Mouse (Mus musculus) kidney, adult 2 months (tissue): Measurements from ENCODE around the gene Rabggta. TPM values are rescaled to one million over a fixed set of nuclear protein-coding genes. Genes with fewer than 3 reads are reported as not detected.

Experiments
- DNase-seq: peaks from one replicate; pipeline ENCODE4 v3.0.0; 2021
- H3K27ac ChIP-seq: fragments of 200-500 bp; 2 replicates; pipeline ENCODE4 v1.5.1; 2012; ENCODE audit warnings: low read depth, low read length, control low read depth, inconsistent platforms; ENCODE audit not compliant: insufficient read depth
- H3K27me3 ChIP-seq: fragments of 200-500 bp; replicated peaks from 2 replicates; pipeline ENCODE4 v1.6.1; 2012; ENCODE audit warnings: mild to moderate bottlenecking, moderate library complexity, low read length, inconsistent platforms; ENCODE audit not compliant: control insufficient read depth, insufficient read depth
- H3K36me3 ChIP-seq: fragments of 200-500 bp; 2 replicates; pipeline ENCODE4 v1.6.1; 2012; ENCODE audit warnings: mild to moderate bottlenecking, moderate library complexity, low read length, inconsistent platforms; ENCODE audit not compliant: control insufficient read depth, insufficient read depth
- H3K4me1 ChIP-seq: fragments of 200-500 bp; 2 replicates; pipeline ENCODE4 v1.6.1; 2011; ENCODE audit warnings: low read length; ENCODE audit not compliant: control insufficient read depth, insufficient read depth
- H3K4me3 ChIP-seq: fragments of 200-500 bp; 2 replicates; pipeline ENCODE4 v1.5.1; 2011; ENCODE audit warnings: mild to moderate bottlenecking, low read depth, low read length, control low read depth; ENCODE audit not compliant: insufficient read depth
- CTCF ChIP-seq: fragments of 200-500 bp; conservative IDR thresholded peaks from 2 replicates; pipeline ENCODE4 v1.5.1; 2011; ENCODE audit warnings: low read depth, mild to moderate bottlenecking, control low read depth, low read length, moderate library complexity, mixed read lengths; ENCODE audit not compliant: insufficient read depth, insufficient read length
- POLR2A ChIP-seq: fragments of 200-500 bp; IDR thresholded peaks from one replicate; pipeline ENCODE4 v1.6.1; 2011; ENCODE audit warnings: low read depth, low read length, control low read depth
- WGBS: fragments of 180-500 bp; shearing (Covaris S2); methylation state at CpG from one replicate; pipeline ENCODE4 v1.1.7; 2018; 5-methylcytosine and 5-hydroxymethylcytosine counted together
- polyA plus RNA-seq: library from polyadenylated mRNA; depleted of rRNA; stranded (reverse); fragments of >200 nt; gene quantifications from 2 replicates; pipeline ENCODE4 v1.2.3, GENCODE M21; 2012

The Rabggta gene
- polyA plus RNA-seq, 1 experiment: 70.0 TPM

DNA sequence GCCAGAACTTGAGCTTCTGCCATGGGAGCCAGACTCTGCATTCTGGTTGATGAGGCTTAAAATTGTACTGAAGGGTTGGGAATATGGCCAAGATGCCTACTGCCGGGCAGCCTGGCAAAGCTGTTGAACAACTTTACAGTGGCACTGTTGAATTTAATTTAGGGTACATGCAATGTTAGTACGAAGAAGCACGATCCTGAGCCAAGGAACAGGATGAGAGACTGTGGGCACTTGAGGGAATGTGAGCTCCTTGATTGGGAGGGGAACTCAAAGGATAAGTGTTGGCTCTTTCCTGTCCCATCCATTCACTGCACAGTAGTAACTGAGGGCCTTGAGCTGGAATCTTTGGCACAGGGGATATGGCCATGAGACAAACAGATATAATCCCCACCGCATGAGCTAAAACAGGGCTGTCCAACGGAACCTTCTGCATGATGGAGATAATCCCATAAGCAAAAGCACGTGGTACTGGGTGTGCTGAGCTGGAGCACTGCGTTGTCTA is 8.5 kb upstream of the Rabggta start:
- Histone ChIP-seq H3K4me3 (no peak overlapping the region), H3K36me3 (no peaks in the 10 kb centered on the region), H3K27ac (no peak overlapping the region), H3K27me3 (no peaks in the 10 kb centered on the region), H3K4me1 (no peaks in the 10 kb centered on the region; the same call in 1 of the 2 replicates)
- peak; percentile 31 for DNase-seq
- 69% methylated on average over 7 of the region's 7 CpGs for whole genome bisulfite sequencing
- TF ChIP-seq POLR2A (no peak), CTCF (no peak)

DNA sequence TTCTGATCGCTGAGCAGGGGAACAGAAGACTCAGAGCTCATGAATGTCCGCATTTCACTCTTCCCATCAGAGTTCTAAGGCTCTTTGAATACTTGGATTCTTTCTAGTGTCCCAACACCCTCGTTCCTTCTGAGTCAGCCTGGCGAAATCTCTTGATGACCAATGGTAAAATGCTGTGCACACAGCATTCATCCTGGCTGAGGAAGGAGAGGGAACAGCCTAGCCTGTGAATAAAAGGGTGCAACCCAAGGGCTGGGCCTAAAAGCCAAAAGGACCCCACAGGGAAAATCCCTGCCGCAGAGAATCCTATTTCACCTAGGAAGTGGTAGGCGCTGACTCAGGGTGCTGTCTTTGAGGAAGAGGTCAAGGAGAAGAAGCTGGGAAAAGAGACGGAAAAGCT is 8.1 kb upstream of the Rabggta start:
- no peaks in the 10 kb centered on the region; the same call in 1 of the 2 replicates for H3K4me1 ChIP-seq
- DNase-seq: no peak
- TF ChIP-seq CTCF: no peak
- no peak for TF ChIP-seq POLR2A
- no peaks in the 10 kb centered on the region for H3K27me3 ChIP-seq
- H3K4me3 ChIP-seq: no peak overlapping the region
- H3K27ac ChIP-seq: no peak overlapping the region
- 77% methylated on average over 7 of the region's 7 CpGs for WGBS
- H3K36me3 ChIP-seq: no peaks in the 10 kb centered on the region

DNA sequence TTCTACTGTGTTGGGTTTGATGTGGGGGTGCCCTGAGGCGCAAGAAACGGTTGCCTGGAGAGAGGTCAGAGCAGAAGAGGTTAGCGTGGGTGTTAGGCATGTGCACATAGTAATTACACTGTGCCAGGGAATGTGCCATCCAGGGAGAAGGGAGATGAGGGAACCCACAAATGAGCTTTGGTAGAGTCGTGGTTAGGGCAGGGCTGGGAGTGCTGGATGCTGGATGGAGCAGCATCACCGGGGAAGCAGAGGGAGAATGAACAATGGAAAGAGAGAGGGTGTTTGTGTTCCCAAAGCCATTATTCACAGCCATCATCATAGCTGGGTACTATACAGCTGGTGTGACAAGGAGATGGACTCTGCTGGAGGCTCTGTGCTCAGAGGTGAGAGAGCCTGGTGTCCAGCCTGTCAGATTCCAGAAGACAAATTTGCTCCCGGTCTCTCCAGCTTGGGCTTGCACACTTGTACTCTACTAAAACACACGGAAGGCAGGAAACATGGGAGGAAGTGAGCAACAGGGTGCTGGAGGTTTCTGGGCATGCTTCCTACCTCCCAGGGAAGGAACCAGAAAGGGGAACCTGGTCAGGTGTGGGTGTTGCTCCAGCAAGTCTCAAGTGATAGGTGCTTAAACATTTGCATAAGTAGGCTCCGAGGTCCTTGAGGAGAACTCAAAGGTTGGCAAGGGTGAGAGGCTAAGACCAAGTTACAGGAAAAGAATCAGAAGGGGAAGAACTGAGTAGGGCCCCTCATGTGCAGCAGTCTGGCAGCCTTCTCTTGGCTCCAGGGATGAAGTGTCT is 6.0 kb upstream of the Rabggta start:
- 66% methylated on average over 8 of the region's 8 CpGs for WGBS
- TF ChIP-seq POLR2A (no peak), CTCF (no peak)
- no peak for DNase-seq
- H3K4me1 ChIP-seq: peaks cover 3% of the 10 kb centered on the region; the same call in 1 of the 2 replicates
- H3K36me3 ChIP-seq: no peaks in the 10 kb centered on the region
- H3K4me3 ChIP-seq: no peak overlapping the region
- no peaks in the 10 kb centered on the region for H3K27me3 ChIP-seq
- H3K27ac ChIP-seq: no peak overlapping the region

DNA sequence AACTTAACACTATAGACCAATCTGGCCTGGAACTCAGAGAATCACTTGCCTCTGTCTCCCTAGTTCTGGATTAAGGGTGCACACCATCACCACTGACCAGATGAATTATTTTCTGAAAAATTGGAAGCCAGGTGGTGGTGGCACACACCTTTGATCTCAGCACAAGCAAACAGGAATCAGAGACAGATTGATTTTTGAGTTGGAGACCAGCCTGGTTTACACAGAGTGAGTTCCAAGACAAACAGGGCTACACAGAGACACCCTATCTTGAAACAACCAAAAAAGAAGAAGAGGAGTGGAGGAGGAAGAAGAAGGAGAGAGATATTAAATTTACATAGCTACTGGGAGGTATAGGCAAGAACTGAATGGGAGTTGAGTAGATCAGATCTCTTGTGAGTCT is 4.2 kb upstream of the Rabggta start:
- no peak for DNase-seq
- H3K27ac ChIP-seq: no peak overlapping the region
- H3K27me3 ChIP-seq: no peaks in the 10 kb centered on the region
- TF ChIP-seq CTCF (no peak), POLR2A (no peak)
- peaks cover 5% of the 10 kb centered on the region; the same call in 1 of the 2 replicates for H3K4me1 ChIP-seq
- H3K36me3 ChIP-seq: no peaks in the 10 kb centered on the region
- no peak overlapping the region for H3K4me3 ChIP-seq

DNA sequence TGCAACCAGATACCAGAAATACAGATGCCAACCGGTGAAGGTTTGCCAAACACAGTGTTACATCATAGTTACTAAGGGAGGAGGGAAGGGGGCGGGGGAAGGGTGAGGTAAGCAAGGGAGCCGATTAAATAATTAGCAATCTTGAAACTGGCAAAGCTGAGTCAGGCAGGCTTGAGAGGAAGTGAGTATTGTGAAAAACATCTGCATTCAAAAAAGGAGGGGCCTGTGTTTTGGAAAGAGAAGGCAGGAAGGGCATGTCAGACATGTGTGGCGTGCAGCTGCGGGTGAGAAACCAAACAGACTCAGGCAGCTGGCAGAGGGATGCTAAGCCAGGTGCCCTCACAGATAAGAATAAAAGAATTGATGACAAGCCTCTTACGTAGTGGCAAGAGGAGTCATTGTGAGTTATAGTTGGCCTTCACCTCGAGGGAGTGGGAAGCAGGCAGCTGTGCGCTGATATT is 2.4 kb upstream of the Rabggta start:
- H3K27me3 ChIP-seq: no peaks in the 10 kb centered on the region
- 0 out of 2 replicates have a peak overlapping the region, but pooled peaks have one; percentile 24 for H3K27ac ChIP-seq
- peaks cover 10% of the 10 kb centered on the region; the same call in 1 of the 2 replicates for H3K4me1 ChIP-seq
- H3K4me3 ChIP-seq: no peak overlapping the region
- peak; percentile 72 for DNase-seq
- H3K36me3 ChIP-seq: no peaks in the 10 kb centered on the region
- TF ChIP-seq CTCF: no peak
- no peak for TF ChIP-seq POLR2A
- WGBS: 37% methylated on average over 8 of the region's 8 CpGs

DNA sequence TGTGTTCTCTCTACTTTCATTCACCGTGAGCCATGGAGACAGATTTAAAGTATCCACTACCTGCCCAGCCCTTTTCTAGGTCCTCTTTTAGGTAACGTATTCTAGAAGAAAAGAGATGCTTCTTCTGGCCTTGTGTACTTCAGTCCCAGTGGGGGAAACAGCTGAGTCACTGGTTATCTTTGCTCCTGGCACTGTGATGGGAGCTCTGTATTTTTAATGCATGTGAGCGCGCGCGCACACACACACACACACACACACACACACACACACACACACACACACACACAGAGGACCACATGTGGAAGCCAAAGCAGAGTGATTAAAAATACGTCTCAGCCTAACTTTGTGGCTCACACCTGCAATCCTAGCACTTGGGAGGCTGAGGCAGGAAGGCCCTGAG is 1.4 kb upstream of the Rabggta start:
- H3K36me3 ChIP-seq: no peaks in the 10 kb centered on the region
- no peak for TF ChIP-seq POLR2A
- no peak for TF ChIP-seq CTCF
- H3K27ac ChIP-seq: no peak overlapping the region
- no peaks in the 10 kb centered on the region for H3K27me3 ChIP-seq
- peaks cover 10% of the 10 kb centered on the region; the same call in 1 of the 2 replicates for H3K4me1 ChIP-seq
- 95% methylated on average over 7 of the region's 7 CpGs for WGBS
- H3K4me3 ChIP-seq: no peak overlapping the region
- DNase-seq: no peak

DNA sequence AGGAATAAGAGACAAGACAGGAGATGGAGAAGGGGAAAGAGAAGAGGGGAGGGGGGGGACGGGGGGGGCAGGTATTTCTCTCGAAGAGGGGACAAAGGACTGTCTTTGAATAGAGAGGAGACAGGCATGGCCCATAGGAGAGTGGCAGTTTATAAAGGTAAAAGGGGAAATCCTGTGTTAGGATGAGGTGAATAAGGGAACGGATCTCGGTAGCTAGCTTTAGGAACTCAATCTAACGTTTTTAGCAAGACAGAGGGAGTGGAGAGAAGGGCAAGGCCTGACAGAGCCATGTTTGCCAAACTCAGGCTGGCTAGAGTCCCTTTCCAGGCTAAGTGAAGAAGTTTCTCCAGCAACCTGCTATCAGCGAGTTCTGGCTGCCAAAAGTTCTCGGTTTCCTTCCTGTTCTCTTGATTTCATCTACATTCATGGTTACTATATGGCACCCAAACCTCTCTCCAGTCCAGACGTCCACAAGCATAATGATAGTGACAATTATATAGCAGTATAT is 429 bp upstream of the Rabggta start:
- 46% methylated on average over 8 of the region's 8 CpGs for WGBS
- H3K27me3 ChIP-seq: no peaks in the 10 kb centered on the region
- DNase-seq: no peak
- no peaks in the 10 kb centered on the region for H3K36me3 ChIP-seq
- H3K4me1 ChIP-seq: peaks cover 15% of the 10 kb centered on the region; the same call in 1 of the 2 replicates
- no peak overlapping the region for H3K4me3 ChIP-seq
- H3K27ac ChIP-seq: no peak overlapping the region; the same call in 1 of the 2 replicates
- TF ChIP-seq CTCF (no peak), POLR2A (no peak)
